Mouse (Mus musculus): ENCODE data around the gene Cacna2d2. TPM values are rescaled to one million over a fixed set of nuclear protein-coding genes. Genes with fewer than 3 reads are reported as not detected.

Gene Cacna2d2
- total and polyA plus RNA-seq, 3 experiments = 0.67 TPM; not detected in 2

DNA sequence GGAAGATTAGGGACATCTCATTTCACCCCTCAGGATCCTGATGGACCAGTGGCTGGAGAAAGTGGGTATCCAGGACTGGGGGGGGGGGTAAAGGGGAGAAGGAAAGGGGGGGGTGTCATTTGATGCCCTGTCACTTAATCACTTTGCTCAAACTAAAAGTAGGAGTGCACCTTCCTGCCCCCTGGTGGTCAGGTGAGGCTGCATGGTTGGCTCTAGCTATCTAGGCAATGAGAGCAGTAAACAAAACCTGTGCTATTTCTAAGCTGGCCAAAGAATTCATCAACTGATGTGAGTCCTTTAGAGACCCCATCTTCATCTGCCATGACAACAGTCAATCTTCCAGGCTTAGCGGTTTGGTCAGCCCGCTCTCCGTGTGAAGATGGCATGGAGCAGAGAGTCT, 12.7 kb upstream of the Cacna2d2 start:
- Histone ChIP-seq H3K4me3 (ENCODE audit: control insufficient read depth in 1 of 2, insufficient read depth in 1 of 2, low read depth in 2 of 2, low read length in 2 of 2) (no peak overlapping the region), H3K36me3 (ENCODE audit: control insufficient read depth in 1 of 2, insufficient read depth in 2 of 2, low read length in 2 of 2) (no peaks in the 10 kb centered on the region), H3K9me3 (replicated peaks; ENCODE audit: insufficient read depth, low read length) (no peaks in the 10 kb centered on the region), H3K27me3 (ENCODE audit: control insufficient read depth in 1 of 2, insufficient read depth in 2 of 2, low read length in 2 of 2) (peaks cover 0 to 4% of the 10 kb centered on the region in 2 experiments; a peak in 2 of 4 replicates), H3K79me2 (ENCODE audit: control insufficient read depth, insufficient read depth, low read length, poor library complexity) (no peaks in the 10 kb centered on the region), H3K27ac (ENCODE audit: control insufficient read depth, low read depth, low read length) (no peak overlapping the region), H3K9ac (ENCODE audit: control insufficient read depth, low read depth, low read length, poor library complexity, severe bottlenecking) (no peak overlapping the region), H3K4me1 (ENCODE audit: control insufficient read depth in 1 of 2, insufficient read depth in 2 of 2, low read length in 2 of 2) (no peaks in the 10 kb centered on the region)
- peak; percentile 34 for DNase-seq (ENCODE audit: low read depth, low spot score)
- TF ChIP-seq TAL1 (IDR thresholded peaks at IDR 0.05; ENCODE audit: low read length) = no peak
- peak; percentile 52 to 79 (median 65) for TF ChIP-seq CTCF (IDR thresholded peaks at IDR 0.05 in 2 of 3, conservative IDR thresholded peaks at IDR 0.05 in 1 of 3; ENCODE audit: control insufficient read depth in 1 of 3, insufficient read depth in 1 of 3, low read depth in 2 of 3, low read length in 3 of 3, poor library complexity in 1 of 3, severe bottlenecking in 1 of 3)
- peak; percentile 77 for TF ChIP-seq SMC3 (IDR thresholded peaks at IDR 0.05; ENCODE audit: low read depth, low read length)
- peak; percentile 25 for TF ChIP-seq RAD21 (IDR thresholded peaks at IDR 0.05; ENCODE audit: low read depth, low read length)

DNA sequence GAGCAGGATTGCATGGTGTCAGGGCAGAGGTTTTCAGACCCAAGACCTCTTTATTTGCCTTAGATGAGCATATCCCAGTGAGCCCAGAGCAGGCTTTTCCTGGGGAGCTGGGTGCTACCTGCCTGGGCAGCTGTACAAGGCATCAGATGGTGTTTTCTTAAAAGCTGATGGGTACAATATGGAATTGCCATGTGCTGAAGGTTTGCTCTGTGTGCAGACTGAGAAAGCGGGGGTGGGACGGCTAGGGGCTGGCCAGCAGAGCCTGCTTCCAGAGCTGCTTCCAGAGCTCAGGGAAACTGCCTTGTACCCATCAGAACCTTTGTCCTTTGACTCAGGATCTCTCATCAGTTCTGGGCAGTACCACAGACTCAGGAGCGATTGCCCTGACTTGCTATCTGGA, 11.7 kb upstream of the Cacna2d2 start:
- Histone ChIP-seq H3K79me2 (ENCODE audit: control insufficient read depth, insufficient read depth, low read length, poor library complexity) (no peaks in the 10 kb centered on the region), H3K9me3 (replicated peaks; ENCODE audit: insufficient read depth, low read length) (no peaks in the 10 kb centered on the region), H3K9ac (ENCODE audit: control insufficient read depth, low read depth, low read length, poor library complexity, severe bottlenecking) (no peak overlapping the region), H3K4me3 (ENCODE audit: control insufficient read depth in 1 of 2, insufficient read depth in 1 of 2, low read depth in 2 of 2, low read length in 2 of 2) (no peak overlapping the region), H3K27me3 (ENCODE audit: control insufficient read depth in 1 of 2, insufficient read depth in 2 of 2, low read length in 2 of 2) (peaks cover 0 to 2% of the 10 kb centered on the region in 2 experiments; a peak in 1 of 4 replicates), H3K4me1 (ENCODE audit: control insufficient read depth in 1 of 2, insufficient read depth in 2 of 2, low read length in 2 of 2) (no peaks in the 10 kb centered on the region), H3K36me3 (ENCODE audit: control insufficient read depth in 1 of 2, insufficient read depth in 2 of 2, low read length in 2 of 2) (no peaks in the 10 kb centered on the region), H3K27ac (ENCODE audit: control insufficient read depth, low read depth, low read length) (no peak overlapping the region)
- DNase-seq (ENCODE audit: low read depth, low spot score) = no peak
- TF ChIP-seq CHD1 (IDR thresholded peaks at IDR 0.05; ENCODE audit: low read depth, low read length) (no peak), ZNF384 (IDR thresholded peaks at IDR 0.05; ENCODE audit: low read depth, low read length) (no peak), ZC3H11A (IDR thresholded peaks at IDR 0.05; ENCODE audit: low read depth, low read length) (no peak), GATA1 (IDR thresholded peaks at IDR 0.05; ENCODE audit: low read depth, low read length) (no peak), ZKSCAN1 (IDR thresholded peaks at IDR 0.05; ENCODE audit: low read depth, low read length) (no peak), GABPA (IDR thresholded peaks at IDR 0.05; ENCODE audit: low read depth, low read length) (no peak), SIN3A (IDR thresholded peaks at IDR 0.05; ENCODE audit: low read length) (no peak), MYB (IDR thresholded peaks at IDR 0.05; ENCODE audit: low read depth, low read length) (no peak), JUND (IDR thresholded peaks at IDR 0.05; ENCODE audit: low read depth, low read length) (no peak), USF2 (IDR thresholded peaks at IDR 0.05; ENCODE audit: borderline replicate concordance in 1 of 2, insufficient read depth in 1 of 2, low read depth in 1 of 2, low read length in 2 of 2) (no peak), CTCF (IDR thresholded peaks at IDR 0.05 in 2 of 3, conservative IDR thresholded peaks at IDR 0.05 in 1 of 3; ENCODE audit: control insufficient read depth in 1 of 3, insufficient read depth in 1 of 3, low read depth in 2 of 3, low read length in 3 of 3, poor library complexity in 1 of 3, severe bottlenecking in 1 of 3) (no peak), BHLHE40 (IDR thresholded peaks at IDR 0.05; ENCODE audit: borderline replicate concordance, low read depth, low read length) (no peak), POLR2AphosphoS5 (IDR thresholded peaks at IDR 0.05; ENCODE audit: borderline replicate concordance, low read depth, low read length) (no peak)
